Mouse (Mus musculus) ES-Bruce4 (cell line): ENCODE data around the gene Sergef. TPM values are rescaled to one million over a fixed set of nuclear protein-coding genes. Genes with fewer than 3 reads are reported as not detected.
A peak's percentile ranks its signal among the peaks of the same experiment; 100 is the strongest.

Experiments
- H3K27ac ChIP-seq: 2 replicates; pipeline ENCODE4 v1.5.1; 2012; ENCODE audit warnings: low read length, inconsistent platforms; ENCODE audit not compliant: insufficient read depth
- H3K27me3 ChIP-seq: 2 replicates; pipeline ENCODE4 v1.6.1; 2012; ENCODE audit warnings: mild to moderate bottlenecking, low read length, inconsistent platforms; ENCODE audit not compliant: control insufficient read depth, poor library complexity, insufficient read depth, severe bottlenecking
- H3K36me3 ChIP-seq: 2 replicates; pipeline ENCODE4 v1.6.1; 2012; ENCODE audit warnings: inconsistent platforms, mild to moderate bottlenecking, low read length, moderate library complexity; ENCODE audit not compliant: control insufficient read depth, poor library complexity, insufficient read depth, severe bottlenecking
- H3K4me1 ChIP-seq: one replicate; pipeline ENCODE4 v1.8.1; 2011; ENCODE audit warnings: low read length; ENCODE audit not compliant: control insufficient read depth, insufficient read depth
- H3K4me3 ChIP-seq: 2 replicates; pipeline ENCODE4 v1.5.1; 2011; ENCODE audit warnings: low read depth, mild to moderate bottlenecking, low read length
- H3K9ac ChIP-seq: 2 replicates; pipeline ENCODE4 v1.6.1; 2012; ENCODE audit warnings: low read depth, mild to moderate bottlenecking, inconsistent platforms; ENCODE audit not compliant: poor library complexity, severe bottlenecking
- H3K9me3 ChIP-seq: replicated peaks from 2 replicates; pipeline ENCODE4 v1.6.1; 2012; ENCODE audit warnings: mild to moderate bottlenecking, low read length, inconsistent platforms; ENCODE audit not compliant: control insufficient read depth, poor library complexity, insufficient read depth, severe bottlenecking
- CTCF ChIP-seq: IDR thresholded peaks from one replicate; pipeline ENCODE4 v1.8.1; 2011; ENCODE audit warnings: low read depth, low read length
- EP300 ChIP-seq: IDR thresholded peaks from 2 replicates; pipeline ENCODE4 v1.6.1; 2011; ENCODE audit warnings: low read depth, low read length; ENCODE audit not compliant: insufficient read depth
- POLR2A ChIP-seq: IDR thresholded peaks from one replicate; pipeline ENCODE4 v1.8.1; 2011; ENCODE audit warnings: low read length; ENCODE audit not compliant: insufficient read depth
- polyA plus RNA-seq: library from polyadenylated mRNA; stranded (reverse); fragments of >200 nt; gene quantifications from 2 replicates; pipeline ENCODE4 v1.2.4, GENCODE M21; 2011; ENCODE audit warnings: low read depth; ENCODE audit not compliant: missing spikeins, insufficient read depth, insufficient read length

The Sergef gene
- polyA plus RNA-seq, 1 experiment, result 5.8 TPM

DNA sequence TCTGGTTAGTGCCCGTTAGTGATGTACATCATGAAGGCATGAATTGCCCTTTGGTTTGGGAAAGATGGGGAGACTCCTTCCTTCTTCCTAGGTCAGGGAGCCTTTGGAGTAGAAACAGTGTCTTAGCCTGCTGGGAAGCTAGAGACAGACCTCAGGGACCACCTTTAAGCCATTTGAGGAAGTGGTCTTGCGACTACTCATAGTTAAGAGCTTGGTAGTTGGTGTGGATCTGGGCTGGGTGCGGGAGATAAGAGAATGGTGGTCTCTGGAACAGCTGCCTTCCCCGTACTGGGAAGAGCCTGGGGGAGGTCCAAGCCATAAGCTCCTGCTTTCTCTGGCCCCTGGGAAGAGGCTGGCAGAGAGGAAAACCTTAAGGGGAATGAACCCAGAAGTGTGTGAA, 241.0 kb downstream of the Sergef start:
- Histone ChIP-seq H3K4me1 (no peaks in the 10 kb centered on the region), H3K27me3 (peaks cover 3% of the 10 kb centered on the region; the same call in 1 of the 2 replicates), H3K27ac (no peak overlapping the region), H3K9ac (no peak overlapping the region), H3K36me3 (no peaks in the 10 kb centered on the region), H3K9me3 (no peaks in the 10 kb centered on the region), H3K4me3 (no peak overlapping the region)
- TF ChIP-seq POLR2A, result no peak
- no peak for TF ChIP-seq CTCF
- TF ChIP-seq EP300, result no peak

DNA sequence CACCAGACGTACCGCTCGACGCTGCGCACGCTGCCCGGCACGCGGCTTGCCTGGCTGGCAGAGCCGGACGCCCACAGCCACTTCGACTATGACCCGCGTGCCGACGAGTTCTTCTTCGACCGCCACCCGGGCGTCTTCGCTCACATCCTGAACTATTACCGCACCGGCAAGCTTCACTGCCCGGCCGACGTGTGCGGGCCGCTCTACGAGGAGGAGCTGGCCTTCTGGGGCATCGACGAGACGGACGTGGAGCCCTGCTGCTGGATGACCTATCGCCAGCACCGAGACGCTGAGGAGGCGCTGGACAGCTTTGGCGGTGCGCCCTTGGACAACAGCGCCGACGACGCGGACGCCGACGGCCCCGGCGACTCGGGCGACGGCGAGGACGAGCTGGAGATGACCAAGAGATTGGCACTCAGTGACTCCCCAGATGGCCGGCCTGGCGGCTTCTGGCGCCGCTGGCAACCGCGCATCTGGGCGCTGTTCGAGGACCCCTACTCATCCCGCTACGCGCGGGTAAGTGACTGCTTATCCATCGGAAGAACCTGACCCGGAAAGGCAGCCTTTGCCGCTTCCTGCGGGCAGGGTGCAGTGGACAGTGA, 241.8 kb downstream of the Sergef start:
- H3K27ac ChIP-seq, result no peak overlapping the region
- no peaks in the 10 kb centered on the region for H3K9me3 ChIP-seq
- TF ChIP-seq CTCF (no peak), EP300 (no peak), POLR2A (no peak)
- peak overlapping the region; percentile 20; the same call in 1 of the 2 replicates for H3K4me3 ChIP-seq
- H3K27me3 ChIP-seq, result peaks cover 3% of the 10 kb centered on the region; the same call in 1 of the 2 replicates
- H3K9ac ChIP-seq, result no peak overlapping the region
- H3K36me3 ChIP-seq, result no peaks in the 10 kb centered on the region
- no peaks in the 10 kb centered on the region for H3K4me1 ChIP-seq

DNA sequence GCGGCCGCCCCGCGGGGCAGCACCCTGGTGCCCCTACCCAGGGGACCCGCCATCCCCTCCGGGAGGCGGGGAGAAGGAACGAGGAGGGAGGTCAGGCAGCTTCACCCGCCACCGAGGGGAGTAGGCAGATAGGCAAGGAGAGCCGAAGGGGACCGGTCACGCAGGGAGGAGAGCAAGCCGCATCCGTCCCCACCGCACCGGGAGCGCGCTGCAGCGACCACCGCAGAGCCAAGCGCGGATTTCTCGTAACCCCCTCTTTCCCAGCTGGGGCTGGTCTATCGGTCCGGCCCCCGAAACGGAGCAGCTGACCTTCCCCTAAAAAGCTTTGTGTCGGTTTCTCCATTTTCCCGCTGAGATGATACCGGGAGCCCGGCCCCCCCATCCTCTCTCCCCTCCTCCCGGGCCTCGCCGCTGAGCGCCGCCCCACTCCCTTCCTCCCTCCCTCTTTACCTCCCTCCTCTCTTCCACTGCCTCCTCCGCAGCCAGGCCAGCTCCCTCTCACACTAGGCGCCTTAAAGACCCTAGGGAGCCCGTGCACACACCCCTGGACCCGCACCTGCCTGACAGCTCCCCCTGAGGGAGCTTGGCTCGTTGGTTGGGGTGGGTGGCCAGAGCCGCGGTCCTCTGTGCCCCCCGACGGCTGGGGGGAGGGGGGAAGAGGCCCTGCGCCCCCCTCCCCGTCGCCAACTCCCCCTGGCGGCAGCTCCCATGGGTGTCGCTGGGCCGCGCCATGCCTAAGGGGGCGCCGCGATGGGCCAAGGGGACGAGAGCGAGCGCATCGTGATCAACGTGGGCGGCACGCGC, 242.5 kb downstream of the Sergef start:
- no peaks in the 10 kb centered on the region for H3K36me3 ChIP-seq
- H3K9me3 ChIP-seq, result no peaks in the 10 kb centered on the region
- TF ChIP-seq CTCF (no peak), EP300 (no peak), POLR2A (no peak)
- no peak overlapping the region for H3K27ac ChIP-seq
- peak overlapping the region; percentile 54 for H3K4me3 ChIP-seq
- H3K27me3 ChIP-seq, result peaks cover 3% of the 10 kb centered on the region; the same call in 1 of the 2 replicates
- no peak overlapping the region for H3K9ac ChIP-seq
- no peaks in the 10 kb centered on the region for H3K4me1 ChIP-seq

DNA sequence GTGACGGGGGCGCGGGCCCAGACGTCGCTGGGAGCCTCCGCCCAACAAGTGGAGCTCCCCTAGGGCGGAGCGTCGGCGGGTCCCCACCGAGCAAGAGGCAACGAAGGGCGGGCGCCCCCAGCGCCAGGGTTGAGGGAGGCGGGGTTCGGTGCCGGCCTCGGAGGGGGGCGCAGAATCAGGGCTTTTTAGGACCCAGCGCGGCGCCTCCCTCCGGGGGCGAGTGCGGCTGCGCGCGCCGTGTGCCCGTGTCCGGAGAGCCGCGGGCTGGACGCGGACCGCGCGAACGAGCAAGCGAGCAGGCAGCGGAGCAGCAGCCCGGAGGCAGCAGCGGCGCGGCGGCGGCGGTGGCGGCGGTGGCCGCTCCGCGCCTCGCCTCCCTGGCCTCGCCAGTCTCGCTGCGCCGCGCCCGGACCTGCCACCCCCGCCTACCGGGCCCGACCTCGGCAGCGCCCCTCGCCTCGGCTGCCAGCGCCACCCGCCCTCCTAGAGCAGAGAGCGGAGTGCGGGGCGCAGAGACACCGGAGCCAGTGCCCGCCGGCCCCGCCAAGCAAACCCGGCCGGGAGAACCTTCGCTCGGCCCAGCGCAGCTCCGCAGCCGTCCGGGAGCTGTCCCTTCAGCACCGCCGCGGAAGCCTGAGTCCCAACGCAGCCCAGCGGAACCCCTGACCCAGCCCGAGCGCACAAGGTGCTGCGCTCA, 243.2 kb downstream of the Sergef start, which contains the start of gene Kcnc1:
Kcnc1 (plus strand) TSS at position 267 of the 697 bp plus-strand sequence.
- no peak within 1 kb of the TSS for H3K9ac ChIP-seq
- peaks cover 3% of the 10 kb centered on the region; the same call in 1 of the 2 replicates for H3K27me3 ChIP-seq
- TF ChIP-seq POLR2A, result no peak
- TF ChIP-seq EP300, result no peak
- TF ChIP-seq CTCF, result no peak
- no peaks in the 10 kb centered on the region for H3K9me3 ChIP-seq
- H3K36me3 ChIP-seq, result no peaks in the 10 kb centered on the region
- peak within 1 kb of the TSS; percentile 54 for H3K4me3 ChIP-seq
- H3K27ac ChIP-seq, result no peak within 1 kb of the TSS
- H3K4me1 ChIP-seq, result no peaks in the 10 kb centered on the region

DNA sequence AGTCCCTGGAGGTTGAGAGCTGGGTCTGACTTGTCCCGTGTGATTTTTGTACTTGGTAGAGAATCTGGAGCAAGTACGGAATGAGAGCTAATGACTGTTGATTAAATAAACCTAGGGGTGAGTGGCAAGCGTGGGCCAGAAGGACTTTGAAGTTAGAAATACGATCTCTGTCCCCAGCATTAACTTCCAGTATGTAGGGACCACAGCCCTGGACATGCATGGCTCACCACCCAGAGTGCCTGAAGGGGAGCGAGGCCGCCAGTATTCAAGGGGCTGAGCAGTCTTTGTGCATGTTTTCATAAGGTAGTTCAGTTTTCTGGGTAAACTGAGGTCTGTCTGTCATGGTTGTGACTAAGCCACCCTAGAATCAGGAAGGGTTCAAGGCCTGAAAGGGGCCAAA, 244.0 kb downstream of the Sergef start:
- no peaks in the 10 kb centered on the region for H3K36me3 ChIP-seq
- H3K4me3 ChIP-seq, result no peak overlapping the region
- no peak overlapping the region for H3K9ac ChIP-seq

More for the DNA sequence above, 244.0 kb downstream of the Sergef start:
- no peak for TF ChIP-seq CTCF
- no peak for TF ChIP-seq POLR2A
- TF ChIP-seq EP300, result no peak
- Histone ChIP-seq H3K27ac (no peak overlapping the region), H3K4me1 (no peaks in the 10 kb centered on the region), H3K9me3 (no peaks in the 10 kb centered on the region), H3K27me3 (peaks cover 3% of the 10 kb centered on the region; the same call in 1 of the 2 replicates)
